Comparison of ENCODE assay signal across 20 mouse cellular contexts in the genomic region with DNA sequence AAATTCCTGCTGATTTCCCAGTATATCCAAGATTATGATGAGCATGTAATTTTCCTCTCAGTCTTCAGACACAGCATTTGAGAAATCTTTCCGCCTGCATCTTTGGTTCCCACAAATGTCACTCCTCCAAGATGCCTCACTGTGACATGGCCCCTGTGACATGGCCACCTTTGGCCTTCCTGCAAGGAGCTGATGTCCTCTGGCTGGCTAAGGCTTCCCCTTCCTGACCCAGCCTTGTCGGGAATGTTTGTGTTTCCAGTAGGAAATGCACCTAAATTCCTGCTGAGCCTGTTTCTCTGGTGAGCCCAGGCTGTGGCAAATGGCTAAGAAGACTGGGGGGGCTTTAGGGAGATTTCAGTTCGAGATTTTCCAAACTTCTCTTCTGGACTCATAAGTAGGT.
DNase-seq lines count a peak whose midpoint lies in the region; ATAC-seq and TF ChIP-seq lines count a peak whose summit lies in the region.
"Had no signal": no experiment of that assay in that cellular context is flagged by ENCODE, and none has a peak within 500 bp of the region (broad histone marks: within the 10 kb centered on the region; RNA-seq: fewer than 3 reads in every experiment).

No protein-coding gene starts in this region.

- DNase-seq in embryo, embryonic 10 days (ENCODE audit: low spot score), result peak; percentile 45
- DNase-seq in embryo, embryonic 11 days, result no peak
- peak; percentile 19 for DNase-seq in lung, embryonic 14.5 days
- no peak for DNase-seq in lung, postnatal 0 days (ENCODE audit: low spot score)
- peak; percentile 70 for DNase-seq in kidney, adult 9 months
- DNase-seq in mesoderm, embryonic 11.5 days (ENCODE audit: low read depth, low spot score), result peak; percentile 24
- DNase-seq in midbrain, embryonic 14.5 days, result no peak
- no peak for DNase-seq in stomach, postnatal 0 days (ENCODE audit: low spot score)
- DNase-seq: cerebellum, adult 8-10 months; gastrocnemius, postnatal 25 days; layer of hippocampus, postnatal 36 days; thymus, postnatal 4 days had no signal

- no peak overlapping the region for H3K4me2 ChIP-seq in lung, embryonic 14.5 days
- no peak overlapping the region for H3K4me2 ChIP-seq in lung, postnatal 0 days (replicated peaks; ENCODE audit: low read depth, low read length)
- no peak overlapping the region for H3K4me2 ChIP-seq in midbrain, embryonic 14.5 days (ENCODE audit: low read length)
- H3K4me2 ChIP-seq in stomach, postnatal 0 days (replicated peaks; ENCODE audit: low read depth), result no peak overlapping the region
- H3K4me2 ChIP-seq: hindbrain, embryonic 13.5 days; liver, embryonic 15.5 days had no signal

- H3K9me3 ChIP-seq in lung, embryonic 14.5 days (ENCODE audit: low read depth, low read length), result no peaks in the 10 kb centered on the region
- no peaks in the 10 kb centered on the region for H3K9me3 ChIP-seq in lung, postnatal 0 days (ENCODE audit: low read length)
- no peaks in the 10 kb centered on the region for H3K9me3 ChIP-seq in midbrain, embryonic 14.5 days (ENCODE audit: control insufficient read depth, low read length)
- no peaks in the 10 kb centered on the region for H3K9me3 ChIP-seq in stomach, postnatal 0 days (ENCODE audit: control insufficient read depth, low read length)
- H3K9me3 ChIP-seq: embryonic facial prominence, embryonic 10.5 days; hindbrain, embryonic 13.5 days; limb, embryonic 10.5 days; liver, embryonic 15.5 days had no signal

- H3K4me3 ChIP-seq in lung, embryonic 14.5 days (ENCODE audit: low read depth, low read length), result no peak overlapping the region
- no peak overlapping the region for H3K4me3 ChIP-seq in lung, postnatal 0 days (ENCODE audit: low read depth, low read length)
- H3K4me3 ChIP-seq in midbrain, embryonic 14.5 days (replicated peaks; ENCODE audit: low read depth, low read length), result no peak overlapping the region
- no peak overlapping the region for H3K4me3 ChIP-seq in stomach, postnatal 0 days (ENCODE audit: low read depth, low read length)
- H3K4me3 ChIP-seq: embryonic facial prominence, embryonic 10.5 days; erythroblast, embryonic 14.5 days; hindbrain, embryonic 13.5 days; limb, embryonic 10.5 days; liver, embryonic 15.5 days had no signal

- no peak for ATAC-seq in lung, embryonic 14.5 days (ENCODE audit: insufficient read depth)
- no peak for ATAC-seq in lung, postnatal 0 days
- no peak for ATAC-seq in midbrain, embryonic 14.5 days (ENCODE audit: low FRiP score, low TSS enrichment)
- ATAC-seq in stomach, postnatal 0 days (ENCODE audit: low FRiP score, low TSS enrichment), result no peak
- ATAC-seq: forebrain, embryonic 16.5 days; intestine, postnatal 0 days; midbrain, embryonic 16.5 days had no signal

- H3K36me3 ChIP-seq in lung, embryonic 14.5 days (ENCODE audit: insufficient read depth), result no peaks in the 10 kb centered on the region
- H3K36me3 ChIP-seq in lung, postnatal 0 days (ENCODE audit: insufficient read depth, low read length), result no peaks in the 10 kb centered on the region
- no peaks in the 10 kb centered on the region for H3K36me3 ChIP-seq in midbrain, embryonic 14.5 days (ENCODE audit: control insufficient read depth, insufficient read depth, low read length)
- no peaks in the 10 kb centered on the region for H3K36me3 ChIP-seq in stomach, postnatal 0 days (ENCODE audit: control insufficient read depth, insufficient read depth, low read length)
- H3K36me3 ChIP-seq: embryonic facial prominence, embryonic 10.5 days; hindbrain, embryonic 13.5 days; limb, embryonic 10.5 days; liver, embryonic 15.5 days had no signal

- no peak overlapping the region for H3K27ac ChIP-seq in lung, embryonic 14.5 days (ENCODE audit: low read depth)
- H3K27ac ChIP-seq in lung, postnatal 0 days (ENCODE audit: low read length), result no peak overlapping the region
- no peak overlapping the region for H3K27ac ChIP-seq in midbrain, embryonic 14.5 days (replicated peaks; ENCODE audit: low read depth, low read length)
- no peak overlapping the region for H3K27ac ChIP-seq in stomach, postnatal 0 days (replicated peaks)
- H3K27ac ChIP-seq: hindbrain, embryonic 13.5 days; limb, embryonic 10.5 days; liver, embryonic 15.5 days had no signal

- no peak for TF ChIP-seq EP300 in lung, postnatal 0 days (IDR thresholded peaks at IDR 0.05)
- no peak for TF ChIP-seq EP300 in stomach, postnatal 0 days (optimal IDR thresholded peaks at IDR 0.05)

- no peak for TF ChIP-seq CTCF in lung, embryonic 14.5 days (IDR thresholded peaks at IDR 0.05; ENCODE audit: low read depth)
- no peak for TF ChIP-seq CTCF in lung, postnatal 0 days (IDR thresholded peaks at IDR 0.05)
- no peak for TF ChIP-seq CTCF in stomach, postnatal 0 days (IDR thresholded peaks at IDR 0.05; ENCODE audit: low read depth)

- H3K4me1 ChIP-seq in lung, embryonic 14.5 days (ENCODE audit: insufficient read depth), result no peaks in the 10 kb centered on the region
- H3K4me1 ChIP-seq in lung, postnatal 0 days (ENCODE audit: insufficient read depth, low read depth, low read length), result no peaks in the 10 kb centered on the region
- H3K4me1 ChIP-seq in midbrain, embryonic 14.5 days (ENCODE audit: control insufficient read depth, insufficient read depth, low read length), result no peaks in the 10 kb centered on the region
- no peaks in the 10 kb centered on the region for H3K4me1 ChIP-seq in stomach, postnatal 0 days (replicated peaks; ENCODE audit: control insufficient read depth, insufficient read depth)
- H3K4me1 ChIP-seq: liver, embryonic 15.5 days had no signal

- WGBS in lung, embryonic 14.5 days, result 28% methylated on average over 3 of the region's 3 CpGs
- WGBS in lung, postnatal 0 days, result 29% methylated on average over 3 of the region's 3 CpGs
- 61% methylated on average over 3 of the region's 3 CpGs for WGBS in midbrain, embryonic 14.5 days
- WGBS in stomach, postnatal 0 days, result 45% methylated on average over 3 of the region's 3 CpGs

- no peak overlapping the region for H3K9ac ChIP-seq in lung, embryonic 14.5 days
- no peak overlapping the region for H3K9ac ChIP-seq in lung, postnatal 0 days (replicated peaks; ENCODE audit: low read depth)
- no peak overlapping the region for H3K9ac ChIP-seq in midbrain, embryonic 14.5 days (replicated peaks; ENCODE audit: low read length)
- no peak overlapping the region for H3K9ac ChIP-seq in stomach, postnatal 0 days (ENCODE audit: low read length)
- H3K9ac ChIP-seq: hindbrain, embryonic 13.5 days; liver, embryonic 15.5 days had no signal

- H3K27me3 ChIP-seq in lung, embryonic 14.5 days (ENCODE audit: insufficient read depth, low read length), result no peaks in the 10 kb centered on the region
- no peaks in the 10 kb centered on the region for H3K27me3 ChIP-seq in lung, postnatal 0 days (replicated peaks; ENCODE audit: insufficient read depth, low read length)
- no peaks in the 10 kb centered on the region for H3K27me3 ChIP-seq in midbrain, embryonic 14.5 days (ENCODE audit: control insufficient read depth, insufficient read depth, low read length)
- H3K27me3 ChIP-seq in stomach, postnatal 0 days (ENCODE audit: control insufficient read depth, insufficient read depth, low read length), result no peaks in the 10 kb centered on the region
- H3K27me3 ChIP-seq: hindbrain, embryonic 13.5 days; liver, embryonic 15.5 days had no signal

Comparison
In these comparisons a context has a peak if more than half of its experiments do, and no peak if none do; other contexts are left out.
1. DNase-seq: peak in embryo, embryonic 10 days (single experiment), lung, embryonic 14.5 days (single experiment), kidney, adult 9 months (single experiment) and mesoderm, embryonic 11.5 days (single experiment); none in embryo, embryonic 11 days (single experiment), lung, postnatal 0 days (single experiment), midbrain, embryonic 14.5 days (single experiment) and stomach, postnatal 0 days (single experiment).